Mouse (Mus musculus) MEL (cell line): ENCODE measurements around the gene Isoc2b.

Experiments used
- CHD2 ChIP-seq: IDR thresholded peaks from 2 replicates; pipeline ENCODE4 v1.6.1; 2011; ENCODE audit warnings: low read length, improper control_type of control experiment
- NRF1 ChIP-seq: IDR thresholded peaks from 2 replicates; pipeline ENCODE4 v1.6.1; 2014; ENCODE audit warnings: low read depth, mild to moderate bottlenecking, inconsistent platforms, low read length, improper control_type of control experiment, moderate library complexity; ENCODE audit not compliant: poor library complexity, insufficient read depth, severe bottlenecking

DNA sequence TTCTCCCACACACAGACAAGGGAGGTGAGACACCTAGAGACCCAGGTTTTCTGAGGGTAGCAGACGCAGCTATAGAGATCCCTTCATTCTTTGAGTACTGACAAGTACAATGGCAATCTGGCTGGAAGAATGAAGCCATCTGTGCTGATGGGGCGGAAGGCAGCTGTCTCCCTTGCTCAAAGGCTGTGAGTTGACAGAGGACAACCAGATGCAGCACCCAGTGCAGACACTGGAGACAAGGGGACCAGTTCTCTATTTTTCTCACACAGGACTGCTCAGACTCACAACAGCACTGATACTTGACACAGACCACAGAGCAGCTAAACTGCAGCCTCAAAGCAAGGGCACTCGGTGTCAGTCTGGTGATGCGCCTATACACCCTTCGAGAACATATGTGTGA, 28.0 kb downstream of the Isoc2b start:
- TF ChIP-seq NRF1 (no peak), CHD2 (no peak)
